Mouse (Mus musculus): Measurements from ENCODE around the gene Itga2. TPM values are rescaled to one million over a fixed set of nuclear protein-coding genes. Genes with fewer than 3 reads are reported as not detected.

Itga2 gene
- polyA plus RNA-seq, 2 experiments: 3.8 to 3.9 TPM

GRCm38 (mm10) chr13:114954516-114954915 is 22.6 kb upstream of the Itga2 start:
- Histone ChIP-seq H3K9ac (ENCODE audit: low read depth, low read length, severe bottlenecking) (no peak overlapping the region), H3K4me1 (ENCODE audit: control insufficient read depth, insufficient read depth, low read length) (no peaks in the 10 kb centered on the region), H3K9me3 (ENCODE audit: control insufficient read depth, low read length) (no peaks in the 10 kb centered on the region), H3K36me3 (ENCODE audit: control insufficient read depth, insufficient read depth, low read length) (no peaks in the 10 kb centered on the region), H3K4me3 (replicated peaks; ENCODE audit: low read length) (no peak overlapping the region), H3K27me3 (ENCODE audit: control insufficient read depth, insufficient read depth, low read length) (no peaks in the 10 kb centered on the region), H3K27ac (replicated peaks; ENCODE audit: low read depth, low read length) (no peak overlapping the region), H3K4me2 (replicated peaks; ENCODE audit: low read depth, low read length, severe bottlenecking) (no peak overlapping the region)
- DNase-seq (ENCODE audit: low spot score): no peak
- TF ChIP-seq POLR2A (IDR thresholded peaks at IDR 0.05; ENCODE audit: borderline replicate concordance, extremely low read depth, insufficient read depth, insufficient read length): no peak
- ATAC-seq (ENCODE audit: low FRiP score, low read depth): no peak

GRCm38 (mm10) chr13:114933541-114933940 is 1.6 kb upstream of the Itga2 start:
- no peak overlapping the region for H3K4me2 ChIP-seq (replicated peaks; ENCODE audit: low read depth, low read length, severe bottlenecking)
- ATAC-seq (ENCODE audit: low FRiP score, low read depth) (no peak), DNase-seq (ENCODE audit: low spot score) (no peak)
- H3K9ac ChIP-seq (ENCODE audit: low read depth, low read length, severe bottlenecking): no peak overlapping the region
- no peaks in the 10 kb centered on the region; the same call in 1 of the 2 replicates for H3K27me3 ChIP-seq (ENCODE audit: control insufficient read depth, insufficient read depth, low read length)
- WGBS: 79% methylated on average over 7 of the region's 7 CpGs
- H3K9me3 ChIP-seq (ENCODE audit: control insufficient read depth, low read length): no peaks in the 10 kb centered on the region
- no peak overlapping the region for H3K27ac ChIP-seq (replicated peaks; ENCODE audit: low read depth, low read length)
- H3K4me3 ChIP-seq (replicated peaks; ENCODE audit: low read length): no peak overlapping the region
- no peak for TF ChIP-seq POLR2A (IDR thresholded peaks at IDR 0.05; ENCODE audit: borderline replicate concordance, extremely low read depth, insufficient read depth, insufficient read length)
- 0 out of 2 replicates have a peak, but pooled peaks cover 4% of the 10 kb centered on the region for H3K4me1 ChIP-seq (ENCODE audit: control insufficient read depth, insufficient read depth, low read length)
- no peaks in the 10 kb centered on the region for H3K36me3 ChIP-seq (ENCODE audit: control insufficient read depth, insufficient read depth, low read length)

GRCm38 (mm10) chr13:114930996-114931649 is 777 bp downstream of the Itga2 start:
- H3K36me3 ChIP-seq (ENCODE audit: control insufficient read depth, insufficient read depth, low read length): no peaks in the 10 kb centered on the region
- H3K9me3 ChIP-seq (ENCODE audit: control insufficient read depth, low read length): no peaks in the 10 kb centered on the region
- H3K9ac ChIP-seq (ENCODE audit: low read depth, low read length, severe bottlenecking): peak overlapping the region; percentile 43; the same call in 1 of the 2 replicates
- H3K4me1 ChIP-seq (ENCODE audit: control insufficient read depth, insufficient read depth, low read length): 0 out of 2 replicates have a peak, but pooled peaks cover 4% of the 10 kb centered on the region
- no peak for TF ChIP-seq POLR2A (IDR thresholded peaks at IDR 0.05; ENCODE audit: borderline replicate concordance, extremely low read depth, insufficient read depth, insufficient read length)
- H3K27ac ChIP-seq (replicated peaks; ENCODE audit: low read depth, low read length): no peak overlapping the region
- 2% methylated on average over 10 of the region's 10 CpGs for WGBS
- DNase-seq (ENCODE audit: low spot score): no peak
- H3K4me2 ChIP-seq (replicated peaks; ENCODE audit: low read depth, low read length, severe bottlenecking): peak overlapping the region; percentile 71
- H3K4me3 ChIP-seq (replicated peaks; ENCODE audit: low read length): peak overlapping the region; percentile 42
- no peaks in the 10 kb centered on the region; the same call in 1 of the 2 replicates for H3K27me3 ChIP-seq (ENCODE audit: control insufficient read depth, insufficient read depth, low read length)
- ATAC-seq (ENCODE audit: low FRiP score, low read depth): no peak

GRCm38 (mm10) chr13:114924785-114925184 is 7.1 kb downstream of the Itga2 start:
- no peaks in the 10 kb centered on the region for H3K9me3 ChIP-seq (ENCODE audit: control insufficient read depth, low read length)
- TF ChIP-seq POLR2A (IDR thresholded peaks at IDR 0.05; ENCODE audit: borderline replicate concordance, extremely low read depth, insufficient read depth, insufficient read length): no peak
- no peaks in the 10 kb centered on the region for H3K36me3 ChIP-seq (ENCODE audit: control insufficient read depth, insufficient read depth, low read length)
- no peak overlapping the region for H3K4me3 ChIP-seq (replicated peaks; ENCODE audit: low read length)
- H3K4me2 ChIP-seq (replicated peaks; ENCODE audit: low read depth, low read length, severe bottlenecking): no peak overlapping the region
- ATAC-seq (ENCODE audit: low FRiP score, low read depth) (no peak), DNase-seq (ENCODE audit: low spot score) (no peak)
- no peaks in the 10 kb centered on the region for H3K4me1 ChIP-seq (ENCODE audit: control insufficient read depth, insufficient read depth, low read length)
- H3K9ac ChIP-seq (ENCODE audit: low read depth, low read length, severe bottlenecking): no peak overlapping the region
- 68% methylated on average over 1 of the region's 1 CpGs for whole genome bisulfite sequencing
- no peak overlapping the region for H3K27ac ChIP-seq (replicated peaks; ENCODE audit: low read depth, low read length)
- H3K27me3 ChIP-seq (ENCODE audit: control insufficient read depth, insufficient read depth, low read length): no peaks in the 10 kb centered on the region

GRCm38 (mm10) chr13:114923331-114923730 is 8.6 kb downstream of the Itga2 start:
- Histone ChIP-seq H3K4me2 (replicated peaks; ENCODE audit: low read depth, low read length, severe bottlenecking) (no peak overlapping the region), H3K4me3 (replicated peaks; ENCODE audit: low read length) (no peak overlapping the region), H3K4me1 (ENCODE audit: control insufficient read depth, insufficient read depth, low read length) (no peaks in the 10 kb centered on the region), H3K9ac (ENCODE audit: low read depth, low read length, severe bottlenecking) (no peak overlapping the region), H3K9me3 (ENCODE audit: control insufficient read depth, low read length) (no peaks in the 10 kb centered on the region), H3K27me3 (ENCODE audit: control insufficient read depth, insufficient read depth, low read length) (no peaks in the 10 kb centered on the region), H3K27ac (replicated peaks; ENCODE audit: low read depth, low read length) (no peak overlapping the region), H3K36me3 (ENCODE audit: control insufficient read depth, insufficient read depth, low read length) (no peaks in the 10 kb centered on the region)
- WGBS: 70% methylated on average over 9 of the region's 9 CpGs
- DNase-seq (ENCODE audit: low spot score) (no peak), ATAC-seq (ENCODE audit: low FRiP score, low read depth) (no peak)
- TF ChIP-seq POLR2A (IDR thresholded peaks at IDR 0.05; ENCODE audit: borderline replicate concordance, extremely low read depth, insufficient read depth, insufficient read length): no peak
